Mouse (Mus musculus): Measurements from ENCODE around the gene Ift43.

The Ift43 gene

DNA sequence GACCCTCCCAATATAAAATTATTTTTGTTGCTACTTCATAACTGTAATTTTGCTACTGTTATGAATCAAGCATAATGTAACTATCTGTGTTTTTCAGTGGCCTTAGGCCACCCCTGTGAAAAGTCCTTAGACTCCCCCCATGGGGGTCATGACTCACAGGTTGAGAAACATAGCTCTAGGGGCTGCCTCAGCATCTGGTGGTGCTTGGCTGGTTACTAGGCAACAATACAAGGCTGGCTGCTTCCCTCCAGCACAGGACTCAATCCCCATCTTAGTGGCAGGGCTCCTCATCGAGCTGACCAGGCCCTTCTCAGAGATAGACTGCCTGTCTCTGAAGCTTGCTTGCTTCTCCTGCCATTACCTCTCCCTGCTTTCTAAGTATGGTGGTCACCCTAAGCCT is 86.4 kb downstream of the Ift43 start:
- in situ Hi-C loops (cut with MboI, MseI) = no loop called here

DNA sequence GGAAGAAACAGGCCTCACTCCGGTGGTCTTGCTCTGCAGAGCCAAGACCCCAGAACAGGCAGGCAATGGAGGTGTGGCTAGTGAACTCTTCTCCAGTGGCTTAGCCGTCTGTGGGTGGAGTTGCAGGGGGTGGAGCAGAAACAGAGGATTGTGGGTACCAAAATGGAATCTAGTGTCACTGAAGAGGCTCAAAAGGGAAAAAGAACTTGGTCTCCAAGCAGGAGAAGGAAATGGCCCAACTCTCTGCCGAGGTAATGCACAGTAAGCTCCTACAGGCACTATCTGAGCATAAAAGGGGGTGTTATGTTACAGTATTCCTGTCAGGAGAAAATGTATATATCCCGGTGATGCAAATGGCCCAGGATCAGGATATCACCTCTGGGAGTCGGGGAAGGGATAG is 86.9 kb downstream of the Ift43 start:
- in situ Hi-C loops (cut with MboI, MseI) = no loop called here

DNA sequence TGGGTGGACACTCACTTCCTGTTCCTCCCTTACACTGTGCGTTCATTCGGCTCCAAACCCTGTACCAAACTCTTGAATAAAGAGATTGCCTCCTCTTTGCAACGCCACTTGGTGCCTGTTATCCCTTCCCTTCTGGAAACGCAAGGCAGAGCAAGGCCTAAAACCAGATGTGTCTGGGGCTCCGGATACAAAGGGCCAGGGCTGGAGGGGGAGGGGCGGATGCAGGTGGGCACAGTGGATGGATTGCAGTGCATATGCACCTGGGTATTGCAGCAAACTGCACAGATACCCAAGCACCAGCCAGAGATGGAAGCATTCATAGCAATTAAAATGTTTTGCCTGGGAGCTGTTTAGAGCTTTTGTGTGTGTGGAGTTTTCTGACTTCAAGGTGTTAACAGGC is 91.0 kb downstream of the Ift43 start:
- in situ Hi-C loops (cut with MboI, MseI) = no loop called here

DNA sequence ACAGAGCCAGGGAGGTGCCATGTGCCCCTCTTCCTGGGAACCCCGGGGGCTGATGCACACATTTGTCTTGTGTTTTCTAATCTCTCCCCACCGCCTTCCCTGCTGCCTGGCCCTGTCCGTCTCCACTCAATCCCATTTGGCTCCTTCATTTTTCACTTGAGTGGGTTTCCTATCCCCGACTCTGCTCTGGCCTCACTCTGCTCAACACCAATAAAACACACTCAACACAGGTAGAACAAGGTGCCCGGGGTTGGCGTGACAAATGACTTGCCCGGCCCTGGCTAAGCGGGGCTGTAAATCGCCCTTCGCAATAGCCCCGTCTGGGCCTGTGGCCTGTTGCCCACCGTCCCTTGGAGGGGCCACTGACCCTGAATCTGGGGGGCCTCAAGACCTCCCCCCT is 92.0 kb downstream of the Ift43 start:
- in situ Hi-C loops (cut with MboI, MseI) = no loop called here

DNA sequence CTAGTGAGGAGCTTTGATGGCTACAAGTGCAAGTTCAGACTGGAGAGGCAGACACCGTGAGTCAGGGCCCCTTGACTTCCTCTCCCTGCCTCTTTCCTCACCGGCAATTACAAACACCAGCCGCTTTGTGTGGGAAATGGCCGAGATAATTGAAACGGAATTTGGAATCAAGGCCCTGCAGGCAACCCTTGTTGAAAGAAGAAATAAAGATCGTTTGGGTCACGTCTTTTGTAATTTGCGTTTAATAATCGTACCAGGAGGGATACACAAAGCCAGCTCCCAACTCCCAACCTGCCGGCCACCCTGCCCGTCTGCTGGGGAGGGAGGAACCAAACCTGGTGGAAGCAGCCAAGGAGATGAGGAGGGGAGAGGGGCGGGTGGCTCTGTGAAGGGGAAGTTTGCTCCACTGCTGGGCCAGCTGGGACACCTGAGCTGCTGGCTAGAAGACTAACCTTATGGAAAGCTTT is 93.2 kb downstream of the Ift43 start:
- in situ Hi-C loops (cut with MboI, MseI) = no loop called here

DNA sequence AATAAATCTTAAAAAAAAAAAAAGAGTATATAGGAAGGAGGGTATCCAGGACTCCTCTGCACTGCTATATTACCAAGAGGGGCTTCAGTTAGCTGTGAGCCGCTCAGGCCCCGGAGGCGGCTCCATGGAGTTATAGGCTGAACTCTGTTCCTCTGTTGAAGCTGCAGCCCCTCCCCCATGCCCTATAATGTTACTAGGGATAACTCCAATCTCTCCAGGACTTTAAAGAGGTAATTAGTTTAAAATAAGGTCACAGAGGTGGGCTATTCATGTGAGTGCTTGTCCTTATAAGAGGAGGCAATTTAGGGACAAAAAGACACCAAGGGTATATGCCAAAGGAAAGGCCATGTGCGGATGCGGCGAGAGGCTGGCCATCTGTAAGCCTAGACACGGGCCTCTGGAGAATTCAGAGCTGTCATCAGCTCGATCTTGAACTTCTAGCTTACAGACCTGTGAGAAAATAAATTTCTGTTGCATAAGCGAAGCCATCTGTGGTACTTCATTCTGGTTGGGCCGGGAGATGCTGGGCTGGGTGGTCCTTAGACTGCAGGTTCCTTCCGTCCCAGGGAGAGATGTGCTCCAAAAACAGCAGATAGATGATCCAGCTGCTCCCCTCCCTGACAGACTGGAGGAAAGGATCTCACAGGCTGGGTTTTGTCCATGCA is 94.5 kb downstream of the Ift43 start:
- in situ Hi-C loops (cut with MboI, MseI) = no loop called here

DNA sequence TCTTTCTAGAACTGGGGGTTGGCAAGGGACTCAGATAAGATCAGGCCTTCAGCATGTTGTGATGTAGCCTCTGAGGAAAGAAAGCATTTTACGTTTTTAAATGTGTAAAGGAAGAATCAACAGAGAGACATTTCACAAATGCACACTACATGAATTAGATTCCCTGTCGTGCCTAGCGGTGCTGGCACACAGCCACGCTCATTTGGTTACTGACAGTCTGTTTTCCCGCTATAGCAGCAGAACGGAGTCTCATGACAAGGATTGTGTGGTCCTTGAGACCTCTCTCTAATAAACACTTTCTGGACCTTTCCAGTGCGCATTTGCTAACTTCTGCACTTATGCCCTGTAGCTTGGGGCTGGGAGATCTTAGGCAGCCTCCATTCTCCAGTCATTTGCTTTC is 96.9 kb downstream of the Ift43 start:
- in situ Hi-C loops (cut with MboI, MseI) = no loop called here

DNA sequence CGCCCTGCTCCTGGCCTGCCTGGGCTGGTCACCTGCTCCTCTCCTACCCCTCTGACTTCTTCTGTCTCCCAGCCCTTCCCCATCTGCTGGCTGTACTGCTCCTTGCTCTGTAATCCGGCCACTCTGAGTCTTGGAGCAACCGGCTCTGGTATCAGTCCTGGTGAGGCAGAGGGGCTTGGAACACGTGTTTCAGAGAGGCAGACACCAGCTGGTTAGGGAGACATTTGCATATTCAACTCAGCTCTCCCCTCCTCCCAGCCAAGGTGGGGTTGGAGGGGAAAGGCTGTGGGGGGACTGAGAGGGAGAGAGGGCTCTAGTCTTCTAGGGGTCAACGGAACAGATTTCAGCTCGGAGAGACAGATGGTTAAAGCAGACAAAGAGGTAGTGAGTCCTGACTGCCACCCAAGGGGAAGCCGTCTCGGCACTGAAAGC is 99.0 kb downstream of the Ift43 start:
- in situ Hi-C loops (cut with MboI, MseI) = no loop called here

DNA sequence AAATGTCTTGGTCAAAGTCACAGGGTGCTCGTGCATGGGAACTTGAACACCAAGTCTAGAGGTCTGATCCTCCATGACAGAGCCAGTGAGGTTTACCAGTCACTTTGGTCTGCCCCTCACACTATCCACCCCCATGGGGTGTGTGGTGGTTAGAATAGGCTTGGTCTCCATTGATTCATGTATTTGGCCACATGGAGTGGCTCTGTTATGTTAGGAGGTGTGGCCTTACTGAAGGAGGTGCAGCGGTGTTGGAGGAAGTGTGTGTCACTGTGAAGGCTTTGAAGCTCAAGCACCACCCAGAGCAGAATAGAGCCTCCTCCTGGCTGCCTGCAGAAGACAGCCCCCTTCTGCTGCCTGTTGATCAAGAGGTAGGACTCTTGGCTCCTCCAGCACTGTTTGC is 99.5 kb downstream of the Ift43 start:
- in situ Hi-C loops (cut with MboI, MseI) = no loop called here

DNA sequence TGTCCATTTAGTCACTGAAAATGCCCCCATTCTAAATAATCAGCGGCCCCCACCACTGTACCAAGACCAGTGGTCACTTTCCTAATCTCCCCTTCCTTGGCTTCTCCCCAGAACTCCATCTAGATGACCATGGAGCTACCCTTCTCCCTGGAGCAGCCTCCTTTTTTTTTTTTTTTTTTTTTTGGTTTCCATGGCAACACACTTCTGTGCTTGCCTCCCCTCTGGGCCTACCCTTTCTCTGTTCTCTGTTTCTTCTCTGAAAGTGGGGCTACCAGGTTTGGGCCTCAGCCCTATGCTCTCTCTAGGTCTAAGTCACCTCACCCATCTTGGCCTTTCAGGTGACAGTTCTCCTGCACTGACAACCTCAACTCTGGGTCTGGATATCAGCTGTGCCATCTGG is 100.1 kb downstream of the Ift43 start:
- in situ Hi-C loops (cut with MboI, MseI) = no loop called here

DNA sequence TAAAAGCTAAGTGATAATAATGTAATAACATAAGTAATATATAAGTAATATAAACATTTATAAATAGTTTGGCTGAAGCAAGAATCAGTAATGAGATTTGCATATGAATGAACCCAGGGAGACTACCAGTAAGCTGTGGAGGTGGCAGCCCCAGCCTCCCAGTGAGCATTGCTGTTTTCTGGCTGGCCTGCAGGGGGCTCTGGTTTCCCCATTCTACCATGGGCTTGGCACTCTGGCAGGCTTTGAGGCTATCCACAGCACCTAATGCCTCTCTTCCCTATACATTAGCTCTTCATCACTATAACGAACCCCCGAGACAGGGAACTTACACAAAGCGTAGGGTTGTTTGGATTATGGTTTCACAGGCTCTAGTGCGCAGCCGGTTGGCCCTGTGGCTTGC is 105.8 kb downstream of the Ift43 start:
- in situ Hi-C loops (cut with MboI, MseI) = no loop called here

DNA sequence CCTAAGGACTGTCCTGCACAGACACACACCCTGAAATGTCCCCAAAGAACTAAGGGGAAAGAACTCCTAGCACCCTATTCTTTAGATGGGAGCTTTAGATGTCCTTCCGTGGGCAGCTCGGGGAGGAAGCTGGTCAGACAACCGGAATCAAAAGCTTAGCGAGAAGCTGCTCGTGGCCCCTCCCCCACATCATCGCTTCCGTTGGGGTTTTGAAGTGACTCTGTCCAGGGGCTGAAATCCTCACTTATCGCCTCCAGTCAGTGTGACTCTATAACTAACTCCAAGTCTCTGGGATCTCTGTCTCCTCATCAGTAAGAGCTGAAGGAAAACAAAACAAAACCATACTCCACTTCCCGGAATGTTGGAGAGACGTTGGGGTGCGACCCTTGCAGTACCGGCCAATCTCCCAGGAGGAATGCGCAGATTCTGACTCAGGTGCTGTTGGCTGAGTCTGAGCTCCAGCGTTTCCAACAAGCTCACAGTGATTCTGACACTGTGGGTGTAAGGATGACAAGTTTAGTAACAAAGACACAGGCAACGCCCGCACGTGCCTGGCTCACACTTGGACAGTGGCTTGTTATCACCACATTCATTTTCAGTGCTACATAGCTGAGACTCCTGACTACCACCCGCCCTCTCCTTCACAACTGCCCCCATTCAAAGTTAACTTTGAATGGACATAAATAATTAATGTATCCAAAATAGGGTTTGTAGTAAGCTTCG is 107.4 kb downstream of the Ift43 start:
- in situ Hi-C loops (cut with MboI, MseI) = no loop called here

DNA sequence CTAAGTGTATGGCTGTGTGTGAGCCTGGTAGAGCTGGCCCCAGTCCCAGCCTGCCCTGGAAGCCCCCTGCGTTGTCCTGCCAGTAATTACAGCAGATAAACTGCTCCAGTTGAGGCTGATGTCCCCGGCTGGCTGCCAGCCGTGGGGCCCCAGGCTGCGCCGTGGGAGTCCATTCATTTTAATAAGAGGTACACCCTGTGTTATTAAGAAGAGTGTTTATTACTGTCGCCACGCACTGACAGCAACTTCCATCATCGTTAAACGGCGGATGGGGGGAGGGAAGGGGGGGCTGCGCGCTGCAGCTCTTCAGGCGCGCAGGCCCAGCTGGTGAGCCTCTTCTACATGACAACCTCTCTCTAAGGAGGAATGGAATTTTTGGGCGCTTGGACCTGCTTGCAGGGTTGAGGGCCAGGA is 109.7 kb downstream of the Ift43 start:
- in situ Hi-C loops (cut with MboI, MseI) = no loop called here

DNA sequence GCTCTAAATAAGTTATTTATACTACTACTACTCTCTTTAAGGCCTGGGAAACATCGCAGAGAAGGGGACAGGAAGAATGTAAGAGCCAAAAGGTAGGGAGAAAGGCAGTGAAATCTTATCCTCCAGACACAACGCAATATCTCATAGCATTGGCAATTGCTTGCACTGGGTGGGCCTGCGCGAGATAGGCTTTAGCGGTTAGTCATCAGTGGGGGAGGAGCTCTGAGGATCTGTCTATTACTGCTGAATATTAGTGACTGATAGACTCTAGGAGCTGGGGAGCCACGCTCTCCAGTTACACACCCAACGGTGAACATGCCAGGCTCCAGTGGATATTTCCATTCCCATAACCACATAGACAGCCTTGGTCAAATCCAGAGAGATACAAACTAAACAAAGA is 114.6 kb downstream of the Ift43 start:
- in situ Hi-C loops (cut with MboI, MseI) = no loop called here

DNA sequence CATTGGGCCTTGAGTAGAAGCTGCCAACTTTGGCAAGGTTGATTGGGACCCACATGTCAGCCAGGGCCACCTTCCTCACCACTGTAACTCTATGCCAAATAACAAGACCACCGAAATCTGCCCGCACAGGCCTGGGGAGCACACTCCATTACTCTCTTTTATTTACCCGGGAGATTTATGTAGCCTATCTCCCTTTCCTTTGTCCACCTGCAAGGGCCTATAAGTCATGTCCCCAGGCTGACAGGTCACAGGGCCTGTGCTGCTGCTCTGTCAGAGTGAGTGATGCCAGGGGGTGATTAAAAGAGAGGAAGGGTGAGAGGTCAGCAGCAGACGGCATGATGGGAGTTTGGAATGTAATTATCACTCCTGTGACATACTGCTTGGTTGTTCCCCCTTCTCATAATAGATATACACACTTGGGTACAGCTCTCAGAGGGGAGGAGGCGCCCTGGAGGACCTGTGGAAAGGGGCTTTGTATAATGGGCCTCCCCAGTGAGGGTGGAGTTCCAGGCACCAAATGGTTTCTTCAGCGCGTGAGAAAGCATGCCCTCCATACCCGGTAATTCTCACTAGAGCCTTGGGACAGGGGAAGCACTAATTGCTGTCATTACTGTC is 121.2 kb downstream of the Ift43 start:
- in situ Hi-C loops (cut with MboI, MseI) = no loop called here

DNA sequence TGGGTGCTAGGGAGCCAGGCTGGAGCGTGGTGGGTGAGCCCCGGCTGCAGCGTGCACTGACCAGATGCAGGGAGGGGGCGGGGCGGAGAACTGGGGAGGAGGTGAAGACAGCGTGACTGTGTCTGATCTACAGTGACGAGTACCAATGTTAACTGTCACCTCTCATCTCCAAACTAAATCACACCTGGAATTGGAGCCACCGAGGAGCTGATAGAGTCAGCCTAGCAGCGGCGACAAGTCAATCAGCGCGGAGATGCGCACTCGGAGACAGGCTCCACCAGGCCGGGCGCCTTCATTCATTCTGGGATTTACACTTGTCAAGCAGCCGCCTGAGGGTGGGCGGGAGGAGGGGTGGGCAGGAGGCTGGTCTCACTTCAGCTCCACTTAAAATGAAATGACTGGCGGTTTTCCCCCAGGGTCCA is 128.8 kb downstream of the Ift43 start:
- in situ Hi-C loops (cut with MboI, MseI) = no loop called here

Data from T-helper 2 cell (primary cell).